Mouse (Mus musculus) limb, embryonic 14.5 days (tissue): ENCODE results near the gene Rnasek. TPM values are rescaled to one million over a fixed set of nuclear protein-coding genes. Genes with fewer than 3 reads are reported as not detected.
A peak's percentile ranks its signal among the peaks of the same experiment; 100 is the strongest.

Source experiments
- ATAC-seq: fragments of 200-750 bp; cut with Nextera tagmentation; 2 replicates; pipeline ENCODE4 v1.8.0; 2017; ENCODE audit warnings: low read depth, moderate number of reproducible peaks, moderate TSS enrichment; ENCODE audit not compliant: low FRiP score
- DNase-seq: peaks from one replicate; pipeline ENCODE4 v3.0.0-alpha.2; 2015; ENCODE audit warnings: low spot score
- H3K27ac ChIP-seq: fragments of 300-500 bp; sonication (generic); replicated peaks from 2 replicates; pipeline ENCODE4 v1.5.1; 2014; ENCODE audit warnings: low read depth, mild to moderate bottlenecking, low read length, moderate library complexity, mixed read lengths
- H3K27me3 ChIP-seq: fragments of 300-500 bp; sonication (generic); 2 replicates; pipeline ENCODE4 v1.6.1; 2014; ENCODE audit warnings: low read length, mixed read lengths; ENCODE audit not compliant: control insufficient read depth, insufficient read depth
- H3K36me3 ChIP-seq: fragments of 300-500 bp; sonication (generic); 2 replicates; pipeline ENCODE4 v1.6.1; 2014; ENCODE audit warnings: mild to moderate bottlenecking, low read length, moderate library complexity, mixed read lengths; ENCODE audit not compliant: control insufficient read depth, insufficient read depth
- H3K4me1 ChIP-seq: fragments of 300-500 bp; sonication (generic); 2 replicates; pipeline ENCODE4 v1.6.1; 2014; ENCODE audit warnings: antibody characterized with exemption, low read length, mixed read lengths; ENCODE audit not compliant: control insufficient read depth, insufficient read depth
- H3K4me2 ChIP-seq: fragments of 300-500 bp; sonication (generic); replicated peaks from 2 replicates; pipeline ENCODE4 v1.6.1; 2014; ENCODE audit warnings: low read depth, mild to moderate bottlenecking, low read length, moderate library complexity; ENCODE audit not compliant: severe bottlenecking
- H3K4me3 ChIP-seq: fragments of 300-500 bp; sonication (generic); replicated peaks from 2 replicates; pipeline ENCODE4 v1.5.1; 2014; ENCODE audit warnings: low read length
- H3K9ac ChIP-seq: fragments of 300-500 bp; sonication (generic); 2 replicates; pipeline ENCODE4 v1.6.1; 2014; ENCODE audit warnings: mild to moderate bottlenecking, low read depth, low read length, moderate library complexity; ENCODE audit not compliant: severe bottlenecking
- H3K9me3 ChIP-seq: fragments of 300-500 bp; sonication (generic); 2 replicates; pipeline ENCODE4 v1.6.1; 2016; ENCODE audit warnings: low read length; ENCODE audit not compliant: control insufficient read depth
- POLR2A ChIP-seq: fragments of 200-500 bp; IDR thresholded peaks from 2 replicates; pipeline ENCODE4 v1.8.0; 2012; ENCODE audit warnings: inconsistent platforms, mild to moderate bottlenecking, moderate library complexity, borderline replicate concordance; ENCODE audit not compliant: insufficient read depth, insufficient read length; ENCODE audit errors: extremely low read depth
- WGBS: fragments of 180-500 bp; shearing (Covaris S2); extraction: QIAGEN DNeasy Blood & Tissue Kit; methylation state at CpG from one replicate; pipeline ENCODE4 v1.1.7; 2014; 5-methylcytosine and 5-hydroxymethylcytosine counted together
- polyA plus RNA-seq, 2 experiments: library from polyadenylated mRNA; depleted of rRNA in 1 of 2; stranded (reverse) in 1 of 2; unstranded in 1 of 2; fragments of >200 nt; fragmentation: Nextera tagmentation in 1 of 2; extraction: Ambion mirVana in 1 of 2; gene quantifications; 2 replicates each; pipeline versions ENCODE4 v1.2.1 to v1.2.3; 2012 to 2014

Gene Rnasek
- polyA plus RNA-seq, 2 experiments: 54.0 to 171 TPM

DNA sequence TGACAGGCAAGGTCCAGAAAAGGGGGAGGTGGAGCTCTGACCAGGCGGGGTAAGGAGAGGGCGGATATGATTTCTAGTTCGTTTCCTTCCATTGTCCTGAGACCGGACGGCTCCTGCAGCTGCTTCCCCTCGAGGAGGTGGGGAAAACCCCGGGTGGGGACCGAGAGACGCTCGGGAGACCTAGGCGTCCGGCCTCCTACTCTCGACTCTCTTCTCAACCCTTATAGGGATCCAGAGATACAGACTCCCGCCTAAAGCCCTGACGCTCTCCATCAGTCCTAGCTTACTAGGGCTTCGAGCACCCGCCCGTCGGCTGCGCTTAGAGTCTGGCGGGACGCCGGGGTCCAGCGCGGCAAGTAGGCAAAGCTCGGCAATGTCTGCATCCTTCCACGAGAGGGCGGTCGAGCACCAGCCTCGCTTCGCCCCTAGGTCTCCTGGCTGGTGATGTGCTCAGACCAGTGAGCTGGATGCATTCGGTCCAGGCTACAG lies 9.4 kb downstream of the Rnasek start:
- H3K9me3 ChIP-seq: no peaks in the 10 kb centered on the region
- TF ChIP-seq POLR2A: no peak
- H3K4me2 ChIP-seq: peak overlapping the region; percentile 45
- WGBS: 2% methylated on average over 32 of the region's 32 CpGs
- H3K36me3 ChIP-seq: peaks cover 13% of the 10 kb centered on the region
- DNase-seq (peak; percentile 89), ATAC-seq (peak; percentile 57; the same call in 1 of the 2 replicates)
- H3K4me1 ChIP-seq: peaks cover 22% of the 10 kb centered on the region
- H3K4me3 ChIP-seq: peak overlapping the region; percentile 27
- H3K9ac ChIP-seq: no peak overlapping the region
- peaks cover 51% of the 10 kb centered on the region for H3K27me3 ChIP-seq
- no peak overlapping the region for H3K27ac ChIP-seq

- Histone ChIP-seq H3K4me2 (peak within 1 kb of the TSS; percentile 45), H3K4me1 (peaks cover 22% of the 10 kb centered on the region), H3K9me3 (no peaks in the 10 kb centered on the region), H3K36me3 (peaks cover 4% of the 10 kb centered on the region), H3K27ac (no peak within 1 kb of the TSS), H3K27me3 (peaks cover 55% of the 10 kb centered on the region), H3K9ac (0 out of 2 replicates have a peak within 1 kb of the TSS, but pooled peaks have one; percentile 2), H3K4me3 (peak within 1 kb of the TSS; percentile 27)
- 3% methylated on average over 39 of the region's 39 CpGs for WGBS
- no peak for TF ChIP-seq POLR2A
- DNase-seq: no peak
- no peak for ATAC-seq
These were observed 10.2 kb downstream of the Rnasek start, which contains the start of gene Bcl6b for GRCm38 (mm10) chr11:70229260-70230010. Gene Bcl6b (minus strand): TSS chr11:70229798.

DNA sequence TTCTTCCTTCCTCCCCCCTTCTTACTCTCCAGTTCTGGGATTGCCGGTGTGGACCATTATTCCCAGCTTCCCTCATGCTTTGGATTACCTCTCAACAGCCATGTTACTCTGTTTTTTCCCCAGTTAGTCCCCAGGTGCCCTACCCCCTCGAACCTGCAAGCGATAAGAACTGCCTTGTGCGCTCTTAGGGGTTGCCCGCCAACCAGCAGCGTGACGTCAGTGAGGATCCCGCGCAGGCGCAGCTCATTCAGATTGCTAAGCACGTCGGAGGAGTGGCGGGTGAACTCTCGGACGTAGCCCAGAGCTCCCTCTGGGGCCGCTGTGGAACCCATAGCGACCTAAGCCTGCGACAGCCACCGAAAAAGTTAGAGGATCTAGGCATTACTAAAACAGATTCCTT lies 10.8 kb downstream of the Rnasek start:
- TF ChIP-seq POLR2A: no peak
- DNase-seq (peak; percentile 73), ATAC-seq (0 out of 2 replicates have a peak, but pooled peaks have one; percentile 23)
- H3K4me2 ChIP-seq: peak overlapping the region; percentile 45
- 0 out of 2 replicates have a peak overlapping the region, but pooled peaks have one; percentile 2 for H3K9ac ChIP-seq
- peak overlapping the region; percentile 27 for H3K4me3 ChIP-seq
- H3K27me3 ChIP-seq: peaks cover 55% of the 10 kb centered on the region
- WGBS: 2% methylated on average over 19 of the region's 19 CpGs
- H3K9me3 ChIP-seq: no peaks in the 10 kb centered on the region
- H3K27ac ChIP-seq: no peak overlapping the region
- no peaks in the 10 kb centered on the region for H3K36me3 ChIP-seq
- peaks cover 22% of the 10 kb centered on the region for H3K4me1 ChIP-seq

- no peak for TF ChIP-seq POLR2A
- ATAC-seq: no peak
- no peak overlapping the region for H3K27ac ChIP-seq
- H3K4me2 ChIP-seq: peak overlapping the region; percentile 32; the same call in 1 of the 2 replicates
- no peak overlapping the region for H3K9ac ChIP-seq
- no peak for DNase-seq
- peaks cover 55% of the 10 kb centered on the region for H3K27me3 ChIP-seq
- H3K4me3 ChIP-seq: peak overlapping the region; percentile 27; the same call in 1 of the 2 replicates
- no peaks in the 10 kb centered on the region for H3K36me3 ChIP-seq
- H3K4me1 ChIP-seq: peaks cover 13% of the 10 kb centered on the region; the same call in 1 of the 2 replicates
- no peaks in the 10 kb centered on the region for H3K9me3 ChIP-seq
- WGBS: 86% methylated on average over 4 of the region's 4 CpGs
These were observed 11.9 kb downstream of the Rnasek start for GRCm38 (mm10) chr11:70227661-70228245.

- ATAC-seq: no peak
These were observed 12.5 kb downstream of the Rnasek start for GRCm38 (mm10) chr11:70227126-70227525.

More at GRCm38 (mm10) chr11:70227126-70227525, 12.5 kb downstream of the Rnasek start:
- no peak for DNase-seq
- Histone ChIP-seq H3K4me2 (peak overlapping the region; percentile 32), H3K27ac (no peak overlapping the region), H3K4me1 (peaks cover 13% of the 10 kb centered on the region; the same call in 1 of the 2 replicates), H3K4me3 (0 out of 2 replicates have a peak overlapping the region, but pooled peaks have one; percentile 25), H3K27me3 (peaks cover 55% of the 10 kb centered on the region), H3K9ac (no peak overlapping the region), H3K36me3 (no peaks in the 10 kb centered on the region), H3K9me3 (no peaks in the 10 kb centered on the region)
- no peak for TF ChIP-seq POLR2A
- whole genome bisulfite sequencing: 32% methylated on average over 5 of the region's 5 CpGs
